Mouse (Mus musculus) spleen, adult 2 months (tissue): Measurements from ENCODE around the gene Tmsb10.

Experiments used
- CTCF ChIP-seq: fragments of 200-500 bp; IDR thresholded peaks from 2 replicates; pipeline ENCODE4 v1.5.1; 2011; ENCODE audit warnings: mild to moderate bottlenecking, inconsistent platforms; ENCODE audit not compliant: insufficient read depth, insufficient read length, insufficient replicate concordance; ENCODE audit errors: extremely low read depth
- POLR2A ChIP-seq: fragments of 200-500 bp; IDR thresholded peaks from 2 replicates; pipeline ENCODE4 v1.6.1; 2011; ENCODE audit warnings: low read depth, low read length, inconsistent platforms

GRCm38 (mm10) chr6:72937430-72937829 is 21.1 kb downstream of the Tmsb10 start:
- TF ChIP-seq POLR2A (no peak), CTCF (no peak)
